Mouse (Mus musculus): ENCODE data around the gene Galnt11.

Gene Galnt11

GRCm38 (mm10) chr5:25254491-25254890 is 32.8 kb downstream of the Galnt11 start:
- no peak for DNase-seq

GRCm38 (mm10) chr5:25256686-25257085 is 35.0 kb downstream of the Galnt11 start:
- DNase-seq: no peak

DNA sequence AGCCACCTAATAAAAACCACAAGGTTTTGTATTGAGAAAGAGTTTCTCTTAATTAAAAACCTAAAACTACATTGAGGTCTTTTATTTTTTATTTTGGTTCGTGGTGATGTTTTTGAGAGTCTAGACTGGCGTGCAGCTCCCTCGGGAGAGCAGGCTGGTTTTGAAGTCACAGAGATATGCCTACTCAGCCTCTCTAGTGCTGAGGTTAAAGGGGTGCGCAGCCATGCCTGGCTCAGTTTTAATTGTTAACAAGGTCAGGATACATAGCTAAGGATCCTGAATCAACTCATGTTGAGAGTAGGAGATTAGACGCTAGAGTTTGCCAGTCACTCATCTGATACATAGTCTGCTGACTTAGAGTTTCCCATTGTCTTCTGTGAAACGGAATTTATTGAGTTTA is 39.7 kb downstream of the Galnt11 start:
- DNase-seq: no peak

DNA sequence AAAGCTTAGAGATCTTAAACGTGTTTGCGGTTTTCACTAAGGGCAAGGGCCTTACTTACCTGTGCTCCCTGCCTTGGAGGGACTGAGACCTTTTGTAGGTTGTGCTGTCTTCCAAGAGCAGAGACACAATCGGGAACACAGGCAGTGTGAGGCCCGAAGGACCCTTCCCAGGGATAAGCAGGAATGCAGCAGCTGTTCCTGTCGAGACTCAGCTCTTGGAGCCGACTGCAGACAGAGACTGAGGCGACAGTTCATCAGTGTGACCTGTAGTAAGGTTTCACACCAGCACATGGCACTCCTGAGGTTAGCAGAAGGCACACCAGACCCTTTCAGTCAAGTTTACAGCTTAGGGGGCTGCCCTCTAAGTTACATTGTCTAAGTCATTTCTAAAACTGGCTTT is 40.6 kb downstream of the Galnt11 start:
- DNase-seq: no peak

DNA sequence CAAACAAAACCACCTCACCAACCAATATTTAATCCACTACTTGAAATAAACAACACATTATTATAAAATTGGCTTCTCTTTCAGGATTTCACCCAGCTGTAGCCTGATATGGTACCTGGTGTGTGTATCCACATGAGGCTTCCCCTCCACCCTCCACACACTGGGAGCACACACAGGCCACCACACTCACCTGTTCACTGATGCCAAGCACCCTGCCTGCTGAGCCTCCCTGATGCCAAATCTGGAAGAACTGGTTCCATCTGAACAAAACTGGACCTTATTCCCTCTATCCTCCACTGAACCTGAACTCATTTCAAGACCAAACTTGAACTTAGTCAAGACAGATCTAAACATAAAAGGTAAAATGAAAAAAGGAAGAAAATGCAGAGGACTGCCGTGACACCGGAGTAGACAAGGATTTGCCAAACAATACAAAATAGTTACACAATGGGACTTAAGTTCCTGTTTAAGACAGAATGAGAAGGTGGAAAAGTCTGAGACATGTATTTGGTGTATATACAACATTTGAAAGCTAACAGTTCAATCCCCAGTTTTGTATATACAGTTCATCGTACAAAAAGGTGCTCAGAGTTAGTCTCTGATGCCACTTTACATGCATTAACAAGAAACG is 46.7 kb downstream of the Galnt11 start:
- no peak for DNase-seq

- DNase-seq: no peak
Observed at GRCm38 (mm10) chr5:25275629-25276028, 53.9 kb downstream of the Galnt11 start.

DNA sequence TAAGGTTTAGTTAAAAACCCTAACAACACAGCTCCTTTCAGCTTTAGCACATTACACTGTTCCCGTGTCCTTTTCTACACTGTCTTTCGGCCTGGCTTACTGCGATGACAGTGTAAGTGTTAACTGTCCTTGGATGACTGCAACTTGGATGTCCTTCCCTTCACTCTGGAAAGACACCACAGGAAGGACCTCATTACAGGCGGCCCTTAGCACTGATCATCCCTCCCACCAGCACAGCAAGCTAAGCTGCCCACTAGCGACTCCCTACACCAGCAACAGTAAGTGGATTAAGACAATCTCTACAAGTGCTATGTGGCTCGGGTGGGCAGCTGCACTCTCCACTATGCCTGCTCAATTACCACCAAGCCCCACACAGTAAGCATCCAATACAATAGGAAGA is 54.7 kb downstream of the Galnt11 start:
- no peak for DNase-seq

GRCm38 (mm10) chr5:25283988-25284387 is 62.3 kb downstream of the Galnt11 start:
- DNase-seq: no peak

DNA sequence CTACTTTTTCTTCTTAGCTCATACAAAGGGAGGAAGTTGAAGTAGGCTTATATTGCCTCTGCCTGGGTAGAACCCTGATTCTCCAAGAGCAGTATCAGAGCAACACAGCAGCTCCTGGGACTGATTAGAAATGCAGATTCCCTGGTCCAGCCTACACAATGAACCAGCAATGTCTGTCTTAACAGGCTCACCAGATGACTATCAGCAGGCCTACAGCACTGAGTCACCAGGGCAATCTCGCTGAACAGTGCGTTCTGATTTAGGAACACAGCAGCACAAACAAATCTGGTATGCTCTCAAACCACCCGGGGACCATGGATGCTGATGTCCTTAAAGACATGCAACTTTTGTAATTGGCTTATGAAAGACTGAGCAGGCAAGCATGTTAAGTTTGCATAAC is 75.1 kb downstream of the Galnt11 start:
- DNase-seq: no peak

DNA sequence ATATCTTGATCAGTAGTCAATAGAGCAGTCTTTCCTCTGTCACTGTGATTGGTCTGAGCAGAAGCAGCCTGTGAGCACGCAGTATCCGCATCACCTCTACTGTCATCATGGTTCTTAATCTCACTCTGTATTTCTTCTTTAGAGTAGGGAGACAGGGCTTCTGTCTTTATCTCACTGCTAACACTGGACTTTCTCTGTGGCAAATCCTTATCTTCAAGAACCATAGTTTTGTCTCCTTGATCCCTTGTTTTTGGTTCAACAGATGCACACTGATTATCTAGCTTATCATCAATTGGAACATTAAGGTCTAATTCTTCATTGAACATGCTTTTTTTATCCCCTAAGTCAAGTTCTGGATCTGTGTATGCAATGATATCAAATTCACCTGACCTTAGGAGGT is 88.5 kb downstream of the Galnt11 start:
- no peak for DNase-seq

- no peak for DNase-seq
Observed at GRCm38 (mm10) chr5:25313881-25314280, 92.2 kb downstream of the Galnt11 start.

All from thymus, postnatal 14 days (tissue).